Mouse (Mus musculus) hindbrain, embryonic 14.5 days (tissue): ENCODE data around the gene Tecpr1. TPM values are rescaled to one million over a fixed set of nuclear protein-coding genes. Genes with fewer than 3 reads are reported as not detected.

ENCODE experiments used
- ATAC-seq: fragments of 200-750 bp; cut with Nextera tagmentation; 2 replicates; pipeline ENCODE4 v1.8.0; 2017; ENCODE audit warnings: moderate number of reproducible peaks, mild to moderate bottlenecking, moderate TSS enrichment, moderate library complexity; ENCODE audit not compliant: low FRiP score
- DNase-seq: peaks from one replicate; pipeline ENCODE4 v3.0.0-alpha.2; 2015; ENCODE audit warnings: low spot score
- H3K27ac ChIP-seq: fragments of 300-500 bp; sonication (generic); 2 replicates; pipeline ENCODE4 v1.5.1; 2014; ENCODE audit warnings: mild to moderate bottlenecking, moderate library complexity
- H3K27me3 ChIP-seq: fragments of 300-500 bp; sonication (generic); 2 replicates; pipeline ENCODE4 v1.6.1; 2014; ENCODE audit warnings: mild to moderate bottlenecking, low read length, mixed read lengths; ENCODE audit not compliant: control insufficient read depth, insufficient read depth
- H3K36me3 ChIP-seq: fragments of 300-500 bp; sonication (generic); replicated peaks from 2 replicates; pipeline ENCODE4 v1.6.1; 2014; ENCODE audit not compliant: control insufficient read depth, insufficient read depth
- H3K4me1 ChIP-seq: fragments of 300-500 bp; sonication (generic); replicated peaks from 2 replicates; pipeline ENCODE4 v1.6.1; 2014; ENCODE audit warnings: antibody characterized with exemption, low read length, mixed read lengths; ENCODE audit not compliant: control insufficient read depth, insufficient read depth
- H3K4me2 ChIP-seq: fragments of 300-500 bp; sonication (generic); replicated peaks from 2 replicates; pipeline ENCODE4 v1.6.1; 2014; ENCODE audit warnings: mild to moderate bottlenecking, moderate library complexity
- H3K4me3 ChIP-seq: fragments of 300-500 bp; sonication (generic); replicated peaks from 2 replicates; pipeline ENCODE4 v1.5.1; 2014; ENCODE audit warnings: mild to moderate bottlenecking, low read length
- H3K9ac ChIP-seq: fragments of 300-500 bp; sonication (generic); 2 replicates; pipeline ENCODE4 v1.6.1; 2014
- H3K9me3 ChIP-seq: fragments of 300-500 bp; sonication (generic); 2 replicates; pipeline ENCODE4 v1.6.1; 2016; ENCODE audit warnings: low read length; ENCODE audit not compliant: control insufficient read depth
- WGBS: fragments of 180-500 bp; shearing (Covaris S2); extraction: QIAGEN DNeasy Blood & Tissue Kit; methylation state at CpG from one replicate; pipeline ENCODE4 v1.1.7; 2014; 5-methylcytosine and 5-hydroxymethylcytosine counted together
- polyA plus RNA-seq: library from polyadenylated mRNA; unstranded; fragments of >200 nt; fragmentation: Nextera tagmentation; extraction: Ambion mirVana; gene quantifications from 2 replicates; pipeline ENCODE4 v1.2.1, GENCODE M21; 2014

The Tecpr1 gene
- polyA plus RNA-seq, 1 experiment from 2014 or later, result 34.7 TPM

GRCm38 (mm10) chr5:144204911-144205310 lies 18.5 kb downstream of the Tecpr1 start:
- 73% methylated on average over 10 of the region's 10 CpGs for WGBS
- peaks cover 80% of the 10 kb centered on the region for H3K36me3 ChIP-seq
- ATAC-seq, result no peak

GRCm38 (mm10) chr5:144204303-144204702 lies 19.1 kb downstream of the Tecpr1 start:
- H3K4me1 ChIP-seq, result no peaks in the 10 kb centered on the region
- H3K9me3 ChIP-seq, result peaks cover 7% of the 10 kb centered on the region; the same call in 1 of the 2 replicates
- 94% methylated on average over 12 of the region's 12 CpGs for WGBS
- no peak overlapping the region for H3K27ac ChIP-seq
- no peaks in the 10 kb centered on the region for H3K27me3 ChIP-seq
- no peak overlapping the region for H3K4me2 ChIP-seq
- peaks cover 77% of the 10 kb centered on the region for H3K36me3 ChIP-seq
- ATAC-seq (no peak), DNase-seq (no peak)
- no peak overlapping the region for H3K4me3 ChIP-seq
- H3K9ac ChIP-seq, result no peak overlapping the region

More at GRCm38 (mm10) chr5:144204911-144205310, 18.5 kb downstream of the Tecpr1 start:
- no peak overlapping the region for H3K4me2 ChIP-seq
- H3K27ac ChIP-seq, result no peak overlapping the region
- H3K4me3 ChIP-seq, result no peak overlapping the region
- DNase-seq, result no peak
- H3K9ac ChIP-seq, result no peak overlapping the region
- H3K4me1 ChIP-seq, result no peaks in the 10 kb centered on the region
- no peaks in the 10 kb centered on the region for H3K27me3 ChIP-seq
- H3K9me3 ChIP-seq, result peaks cover 7% of the 10 kb centered on the region; the same call in 1 of the 2 replicates

- H3K9ac ChIP-seq, result no peak overlapping the region
- H3K4me1 ChIP-seq, result no peaks in the 10 kb centered on the region
- H3K9me3 ChIP-seq, result peaks cover 7% of the 10 kb centered on the region; the same call in 1 of the 2 replicates
- no peaks in the 10 kb centered on the region for H3K27me3 ChIP-seq
- 90% methylated on average over 10 of the region's 10 CpGs for WGBS
- DNase-seq (no peak), ATAC-seq (no peak)
- no peak overlapping the region for H3K4me2 ChIP-seq
- H3K36me3 ChIP-seq, result peaks cover 83% of the 10 kb centered on the region
- H3K4me3 ChIP-seq, result no peak overlapping the region
- no peak overlapping the region for H3K27ac ChIP-seq
Observed at GRCm38 (mm10) chr5:144203398-144203959, 19.9 kb downstream of the Tecpr1 start.

- Histone ChIP-seq H3K36me3 (peaks cover 82% of the 10 kb centered on the region), H3K9me3 (peaks cover 7% of the 10 kb centered on the region; the same call in 1 of the 2 replicates), H3K4me3 (no peak overlapping the region), H3K9ac (no peak overlapping the region), H3K4me1 (no peaks in the 10 kb centered on the region), H3K27me3 (no peaks in the 10 kb centered on the region), H3K4me2 (no peak overlapping the region), H3K27ac (no peak overlapping the region)
- 96% methylated on average over 6 of the region's 6 CpGs for WGBS
- DNase-seq, result no peak
- no peak for ATAC-seq
Observed at GRCm38 (mm10) chr5:144202430-144202829, 21.0 kb downstream of the Tecpr1 start.

GRCm38 (mm10) chr5:144200616-144201015 lies 22.8 kb downstream of the Tecpr1 start:
- DNase-seq (peak; percentile 29), ATAC-seq (no peak)
- no peak overlapping the region for H3K4me2 ChIP-seq
- no peaks in the 10 kb centered on the region for H3K4me1 ChIP-seq
- H3K36me3 ChIP-seq, result peaks cover 68% of the 10 kb centered on the region
- no peak overlapping the region for H3K4me3 ChIP-seq
- 76% methylated on average over 11 of the region's 11 CpGs for WGBS
- peaks cover 7% of the 10 kb centered on the region; the same call in 1 of the 2 replicates for H3K9me3 ChIP-seq
- H3K9ac ChIP-seq, result no peak overlapping the region
- H3K27me3 ChIP-seq, result no peaks in the 10 kb centered on the region
- H3K27ac ChIP-seq, result no peak overlapping the region

- no peaks in the 10 kb centered on the region for H3K9me3 ChIP-seq
- WGBS, result 88% methylated on average over 8 of the region's 8 CpGs
- H3K4me2 ChIP-seq, result no peak overlapping the region
- no peak overlapping the region for H3K9ac ChIP-seq
- DNase-seq (no peak), ATAC-seq (no peak)
- H3K36me3 ChIP-seq, result peaks cover 27% of the 10 kb centered on the region
- no peak overlapping the region for H3K4me3 ChIP-seq
- H3K4me1 ChIP-seq, result no peaks in the 10 kb centered on the region
- H3K27me3 ChIP-seq, result no peaks in the 10 kb centered on the region
- no peak overlapping the region for H3K27ac ChIP-seq
Observed at GRCm38 (mm10) chr5:144195567-144195966, 27.8 kb downstream of the Tecpr1 start.

- WGBS, result 76% methylated on average over 7 of the region's 7 CpGs
- Histone ChIP-seq H3K9ac (no peak overlapping the region), H3K27me3 (no peaks in the 10 kb centered on the region), H3K9me3 (no peaks in the 10 kb centered on the region), H3K36me3 (peaks cover 17% of the 10 kb centered on the region), H3K4me2 (no peak overlapping the region), H3K4me1 (no peaks in the 10 kb centered on the region; the same call in 1 of the 2 replicates), H3K4me3 (no peak overlapping the region), H3K27ac (no peak overlapping the region)
- no peak for DNase-seq
- ATAC-seq, result no peak
Observed at GRCm38 (mm10) chr5:144194416-144194815, 29.0 kb downstream of the Tecpr1 start.

GRCm38 (mm10) chr5:144192673-144193072 lies 30.7 kb downstream of the Tecpr1 start:
- 84% methylated on average over 6 of the region's 6 CpGs for WGBS

GRCm38 (mm10) chr5:144191026-144191425 lies 32.4 kb downstream of the Tecpr1 start:
- Histone ChIP-seq H3K9ac (no peak overlapping the region), H3K4me3 (no peak overlapping the region), H3K9me3 (no peaks in the 10 kb centered on the region), H3K4me1 (no peaks in the 10 kb centered on the region; the same call in 1 of the 2 replicates), H3K36me3 (peaks cover 17% of the 10 kb centered on the region), H3K4me2 (no peak overlapping the region), H3K27me3 (no peaks in the 10 kb centered on the region), H3K27ac (no peak overlapping the region)
- ATAC-seq (no peak), DNase-seq (no peak)
- WGBS, result 31% methylated on average over 23 of the region's 23 CpGs

More at GRCm38 (mm10) chr5:144192673-144193072, 30.7 kb downstream of the Tecpr1 start:
- no peak overlapping the region for H3K4me3 ChIP-seq
- H3K4me2 ChIP-seq, result no peak overlapping the region
- no peak overlapping the region for H3K9ac ChIP-seq
- no peak for ATAC-seq
- no peak for DNase-seq
- H3K9me3 ChIP-seq, result no peaks in the 10 kb centered on the region
- H3K27me3 ChIP-seq, result no peaks in the 10 kb centered on the region
- no peaks in the 10 kb centered on the region; the same call in 1 of the 2 replicates for H3K4me1 ChIP-seq
- H3K27ac ChIP-seq, result no peak overlapping the region
- H3K36me3 ChIP-seq, result peaks cover 7% of the 10 kb centered on the region
